Mouse (Mus musculus) thymus, adult 2 months (tissue): ENCODE results near the gene Ddx42.

Experiments
- CTCF ChIP-seq: fragments of 200-500 bp; IDR thresholded peaks from 2 replicates; pipeline ENCODE4 v1.5.1; 2012; ENCODE audit warnings: mild to moderate bottlenecking, control low read depth, low read length, moderate library complexity, borderline replicate concordance; ENCODE audit not compliant: control insufficient read depth, poor library complexity, insufficient read depth; ENCODE audit errors: extremely low read depth
- POLR2A ChIP-seq: fragments of 200-500 bp; IDR thresholded peaks from 2 replicates; pipeline ENCODE4 v1.6.1; 2012; ENCODE audit warnings: mild to moderate bottlenecking, low read length, control low read depth, moderate library complexity; ENCODE audit not compliant: control insufficient read depth, poor library complexity, insufficient read depth; ENCODE audit errors: extremely low read depth

GRCm38 (mm10) chr11:106174372-106174771 lies 42.4 kb upstream of the Ddx42 start:
- no peak for TF ChIP-seq CTCF
- TF ChIP-seq POLR2A: no peak
